Mouse (Mus musculus): ENCODE measurements around the gene Ppm1f.

DNA sequence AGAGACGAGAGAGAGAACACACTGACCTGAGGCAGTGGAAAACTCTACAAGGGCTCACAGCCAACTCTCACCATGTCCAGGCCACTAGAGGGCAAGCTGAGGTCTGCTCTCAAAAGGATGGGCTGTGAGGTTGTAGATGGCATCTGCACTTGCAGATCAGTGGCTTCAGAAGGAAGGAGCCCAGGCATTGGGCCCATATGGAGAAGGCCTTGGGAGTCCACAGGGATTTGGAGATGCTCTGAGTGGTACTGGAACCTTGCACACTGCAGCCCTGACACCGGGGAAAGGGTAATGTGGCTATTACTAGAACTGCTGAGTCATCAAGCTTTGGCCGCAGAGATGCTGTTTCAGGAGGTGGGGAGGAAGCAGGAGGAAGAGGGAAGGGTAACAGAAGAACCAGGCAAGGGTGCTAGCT, 24.8 kb downstream of the Ppm1f start:
- peak; percentile 62 for TF ChIP-seq CTCF (IDR thresholded peaks at IDR 0.05; ENCODE audit: low read depth, low read length)
- TF ChIP-seq POLR2A (IDR thresholded peaks at IDR 0.05; ENCODE audit: insufficient read depth, low read length): no peak
